Mouse (Mus musculus): ENCODE measurements at regions not wholly inside any gene's neighbourhood (a gene's known extent, or its start where the extent isn't known, plus 50 kb on each side); places are given as distances from the start of the nearest gene placed in this dataset.

- Histone ChIP-seq H3K4me3 (no peak overlapping the region), H3K4me2 (no peak overlapping the region), H3K36me3 (no peaks in the 10 kb centered on the region), H3K9me3 (no peaks in the 10 kb centered on the region), H3K27me3 (no peaks in the 10 kb centered on the region), H3K4me1 (peaks cover 3% of the 10 kb centered on the region; the same call in 1 of the 2 replicates), H3K27ac (no peak overlapping the region), H3K9ac (no peak overlapping the region)
- no peak for ATAC-seq (ENCODE audit: insufficient number of reproducible peaks, low FRiP score, low TSS enrichment, low read depth)
- 49% methylated on average over 1 of the region's 1 CpGs for WGBS
Observed at GRCm38 (mm10) chr9:84258488-84258887, 333.5 kb downstream of the Bckdhb start.

DNA sequence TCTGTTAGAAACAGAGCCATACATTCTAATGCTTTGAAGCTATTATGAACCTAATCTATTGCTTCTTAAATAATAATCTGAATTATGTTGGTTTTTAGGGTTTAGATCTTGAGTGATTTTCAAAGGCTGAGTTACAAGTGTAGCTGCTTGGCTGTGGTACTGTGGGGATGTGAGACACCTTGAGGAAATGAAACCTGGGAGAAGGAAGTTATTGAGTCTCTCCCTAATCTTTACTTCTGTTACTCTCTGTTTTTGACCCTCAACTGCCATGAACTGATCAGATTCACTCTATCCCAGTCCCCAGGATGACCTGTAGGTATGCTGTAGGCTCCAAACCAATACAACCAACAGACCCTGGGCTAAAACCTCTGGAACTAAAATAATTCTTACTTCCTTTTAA, 334.8 kb downstream of the Bckdhb start:
- peaks cover 3% of the 10 kb centered on the region; the same call in 1 of the 2 replicates for H3K4me1 ChIP-seq
- no peak overlapping the region for H3K4me2 ChIP-seq
- no peak for ATAC-seq (ENCODE audit: insufficient number of reproducible peaks, low FRiP score, low TSS enrichment, low read depth)
- no peak overlapping the region for H3K9ac ChIP-seq
- H3K9me3 ChIP-seq: no peaks in the 10 kb centered on the region
- H3K27ac ChIP-seq: no peak overlapping the region
- no peaks in the 10 kb centered on the region for H3K27me3 ChIP-seq
- no peak overlapping the region for H3K4me3 ChIP-seq
- H3K36me3 ChIP-seq: no peaks in the 10 kb centered on the region

- 44% methylated on average over 5 of the region's 5 CpGs for WGBS
- Histone ChIP-seq H3K9ac (no peak overlapping the region), H3K36me3 (no peaks in the 10 kb centered on the region), H3K27me3 (no peaks in the 10 kb centered on the region), H3K4me3 (no peak overlapping the region), H3K4me2 (no peak overlapping the region), H3K9me3 (no peaks in the 10 kb centered on the region), H3K4me1 (peaks cover 3% of the 10 kb centered on the region; the same call in 1 of the 2 replicates), H3K27ac (no peak overlapping the region)
- no peak for ATAC-seq (ENCODE audit: insufficient number of reproducible peaks, low FRiP score, low TSS enrichment, low read depth)
Observed at GRCm38 (mm10) chr9:84262151-84262550, 337.2 kb downstream of the Bckdhb start.

- Histone ChIP-seq H3K36me3 (no peaks in the 10 kb centered on the region), H3K27me3 (no peaks in the 10 kb centered on the region), H3K4me3 (no peak overlapping the region), H3K9me3 (no peaks in the 10 kb centered on the region), H3K27ac (no peak overlapping the region), H3K4me2 (no peak overlapping the region), H3K9ac (no peak overlapping the region), H3K4me1 (no peaks in the 10 kb centered on the region)
- ATAC-seq (ENCODE audit: insufficient number of reproducible peaks, low FRiP score, low TSS enrichment, low read depth): no peak
- WGBS: 78% methylated on average over 7 of the region's 7 CpGs
Observed at GRCm38 (mm10) chr9:84266974-84267373, 342.0 kb downstream of the Bckdhb start.

DNA sequence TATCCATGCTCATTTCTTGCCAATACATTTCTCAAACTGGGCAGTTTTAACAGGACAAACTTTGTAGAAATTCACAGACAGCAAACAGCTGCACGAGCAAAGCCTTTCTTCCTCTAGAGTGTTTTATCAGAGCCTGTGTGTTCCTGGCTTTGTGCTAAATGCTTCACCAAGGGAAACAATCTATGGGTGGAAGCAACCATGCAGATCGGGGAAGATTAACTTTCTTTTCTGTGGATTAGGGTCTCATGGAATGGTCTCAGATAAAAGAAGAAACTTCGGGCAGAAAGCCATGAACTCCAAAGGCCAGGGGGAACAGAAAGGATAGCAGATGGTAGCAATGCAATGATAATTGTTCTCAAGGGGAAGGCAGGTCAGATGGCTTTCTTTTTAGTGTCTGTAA, 349.7 kb downstream of the Bckdhb start:
- Histone ChIP-seq H3K4me1 (no peaks in the 10 kb centered on the region), H3K9me3 (no peaks in the 10 kb centered on the region), H3K9ac (no peak overlapping the region), H3K27ac (no peak overlapping the region), H3K36me3 (no peaks in the 10 kb centered on the region), H3K4me3 (no peak overlapping the region), H3K27me3 (no peaks in the 10 kb centered on the region), H3K4me2 (no peak overlapping the region)
- no peak for ATAC-seq (ENCODE audit: insufficient number of reproducible peaks, low FRiP score, low TSS enrichment, low read depth)
- WGBS: 57% methylated on average over 3 of the region's 3 CpGs

GRCm38 (mm10) chr9:84278295-84278694, 353.4 kb downstream of the Bckdhb start:
- Histone ChIP-seq H3K9me3 (no peaks in the 10 kb centered on the region), H3K4me3 (no peak overlapping the region), H3K4me1 (0 out of 2 replicates have a peak, but pooled peaks cover 3% of the 10 kb centered on the region), H3K27me3 (no peaks in the 10 kb centered on the region), H3K36me3 (no peaks in the 10 kb centered on the region), H3K9ac (no peak overlapping the region), H3K27ac (no peak overlapping the region), H3K4me2 (no peak overlapping the region)
- no peak for ATAC-seq (ENCODE audit: insufficient number of reproducible peaks, low FRiP score, low TSS enrichment, low read depth)
- WGBS: 70% methylated on average over 4 of the region's 4 CpGs

- Histone ChIP-seq H3K9ac (no peak overlapping the region), H3K9me3 (no peaks in the 10 kb centered on the region), H3K27ac (no peak overlapping the region), H3K36me3 (no peaks in the 10 kb centered on the region), H3K4me3 (no peak overlapping the region), H3K4me2 (no peak overlapping the region), H3K4me1 (0 out of 2 replicates have a peak, but pooled peaks cover 3% of the 10 kb centered on the region), H3K27me3 (no peaks in the 10 kb centered on the region)
- WGBS: 22% methylated on average over 1 of the region's 1 CpGs
- no peak for ATAC-seq (ENCODE audit: insufficient number of reproducible peaks, low FRiP score, low TSS enrichment, low read depth)
Observed at GRCm38 (mm10) chr9:84278731-84279130, 353.8 kb downstream of the Bckdhb start.

DNA sequence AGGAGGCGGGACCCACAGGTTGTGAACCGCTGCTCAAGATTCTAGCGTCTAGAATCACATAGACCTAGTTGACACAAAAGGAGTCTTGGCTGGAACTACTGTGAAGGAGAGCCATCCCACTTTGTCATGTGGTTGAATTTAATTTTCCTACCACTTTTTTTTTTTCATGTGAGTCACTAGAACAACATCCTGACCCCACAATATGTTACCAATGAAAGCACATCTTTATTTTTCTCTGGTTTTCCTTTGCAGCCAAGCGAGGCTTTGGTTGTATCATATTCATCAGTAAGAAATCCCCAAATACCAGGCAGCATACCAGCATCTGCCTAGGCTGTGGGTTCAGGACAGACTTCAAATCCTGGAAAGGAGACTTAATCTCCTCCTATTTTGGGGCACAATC, 356.0 kb downstream of the Bckdhb start:
- Histone ChIP-seq H3K4me2 (no peak overlapping the region), H3K9ac (no peak overlapping the region), H3K9me3 (no peaks in the 10 kb centered on the region), H3K4me1 (0 out of 2 replicates have a peak, but pooled peaks cover 3% of the 10 kb centered on the region), H3K4me3 (no peak overlapping the region), H3K27me3 (no peaks in the 10 kb centered on the region), H3K27ac (no peak overlapping the region), H3K36me3 (no peaks in the 10 kb centered on the region)
- no peak for ATAC-seq (ENCODE audit: insufficient number of reproducible peaks, low FRiP score, low TSS enrichment, low read depth)
- WGBS: 88% methylated on average over 4 of the region's 4 CpGs

DNA sequence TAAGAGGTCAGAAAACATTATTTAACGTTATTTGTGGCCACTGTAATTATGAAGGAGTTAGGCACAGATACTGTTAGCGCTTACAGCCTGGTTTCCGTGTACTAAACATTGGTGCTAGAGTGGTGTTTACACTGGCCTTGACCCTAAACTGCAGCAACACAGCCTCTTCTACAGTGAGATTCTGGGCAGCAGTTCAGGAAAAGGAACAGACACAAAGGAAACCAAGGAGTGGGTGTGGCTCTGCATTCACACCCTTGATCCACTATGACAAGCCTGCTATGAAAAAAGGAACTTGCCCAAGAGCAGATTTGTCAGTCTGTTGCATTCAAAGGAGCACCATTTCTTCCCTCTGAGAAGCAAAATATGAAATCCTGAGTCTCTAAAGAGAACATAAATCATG, 356.7 kb downstream of the Bckdhb start:
- no peak overlapping the region for H3K4me2 ChIP-seq
- WGBS: 60% methylated on average over 3 of the region's 3 CpGs
- no peaks in the 10 kb centered on the region for H3K9me3 ChIP-seq
- no peak overlapping the region for H3K9ac ChIP-seq
- ATAC-seq (ENCODE audit: insufficient number of reproducible peaks, low FRiP score, low TSS enrichment, low read depth): no peak
- H3K4me1 ChIP-seq: 0 out of 2 replicates have a peak, but pooled peaks cover 3% of the 10 kb centered on the region
- no peak overlapping the region for H3K4me3 ChIP-seq
- no peaks in the 10 kb centered on the region for H3K27me3 ChIP-seq
- no peaks in the 10 kb centered on the region for H3K36me3 ChIP-seq
- no peak overlapping the region for H3K27ac ChIP-seq

- Histone ChIP-seq H3K4me1 (0 out of 2 replicates have a peak, but pooled peaks cover 3% of the 10 kb centered on the region), H3K4me3 (no peak overlapping the region), H3K36me3 (no peaks in the 10 kb centered on the region), H3K4me2 (no peak overlapping the region), H3K9ac (no peak overlapping the region), H3K27me3 (no peaks in the 10 kb centered on the region), H3K27ac (no peak overlapping the region), H3K9me3 (no peaks in the 10 kb centered on the region)
- ATAC-seq (ENCODE audit: insufficient number of reproducible peaks, low FRiP score, low TSS enrichment, low read depth): no peak
- WGBS: 84% methylated on average over 6 of the region's 6 CpGs
Observed at GRCm38 (mm10) chr9:84283296-84283695, 358.4 kb downstream of the Bckdhb start.

DNA sequence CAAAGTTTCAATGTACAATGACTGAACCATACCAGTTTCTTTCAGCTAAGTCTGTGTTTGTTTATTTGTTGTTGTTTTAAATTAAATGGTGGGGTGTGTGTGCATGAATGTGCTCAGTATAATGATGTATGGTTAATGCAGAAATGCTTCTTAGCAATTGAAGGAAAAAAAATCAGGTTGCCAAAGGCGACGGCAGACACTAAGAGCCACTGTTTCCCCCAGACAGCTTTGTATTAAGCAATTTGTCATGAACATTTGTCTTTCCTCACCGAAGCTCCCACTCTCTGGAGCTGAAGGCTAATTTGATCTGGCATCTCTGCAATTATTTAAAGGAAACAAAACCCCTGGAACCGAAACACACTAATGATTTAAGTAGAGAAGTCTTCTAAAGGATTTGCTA, 360.7 kb downstream of the Bckdhb start:
- Histone ChIP-seq H3K27me3 (no peaks in the 10 kb centered on the region), H3K27ac (no peak overlapping the region), H3K4me2 (no peak overlapping the region), H3K4me1 (0 out of 2 replicates have a peak, but pooled peaks cover 3% of the 10 kb centered on the region), H3K36me3 (no peaks in the 10 kb centered on the region), H3K9ac (no peak overlapping the region), H3K9me3 (no peaks in the 10 kb centered on the region), H3K4me3 (no peak overlapping the region)
- WGBS: 42% methylated on average over 4 of the region's 4 CpGs
- no peak for ATAC-seq (ENCODE audit: insufficient number of reproducible peaks, low FRiP score, low TSS enrichment, low read depth)

DNA sequence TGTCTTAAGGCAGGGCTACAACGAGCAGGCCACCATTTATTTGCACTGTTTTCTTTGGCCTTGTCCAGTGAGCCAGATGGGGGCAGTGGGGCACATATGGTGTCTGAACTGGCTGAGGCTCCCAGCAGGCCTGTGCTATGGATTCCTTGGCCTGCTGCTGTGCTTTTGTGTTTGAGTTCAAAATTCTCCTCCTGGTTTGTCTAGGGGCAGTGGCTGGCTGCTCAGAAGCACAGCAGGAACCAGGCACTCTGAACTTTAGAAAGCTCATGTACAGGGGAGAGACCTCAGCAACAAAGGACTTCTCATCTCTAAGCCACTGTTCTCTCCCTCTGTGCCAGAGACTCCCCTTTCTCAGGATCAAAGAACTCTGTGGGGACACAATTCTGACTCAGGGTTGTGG, 370.9 kb downstream of the Bckdhb start:
- no peaks in the 10 kb centered on the region for H3K36me3 ChIP-seq
- H3K9me3 ChIP-seq: no peaks in the 10 kb centered on the region
- no peak overlapping the region for H3K27ac ChIP-seq
- H3K4me1 ChIP-seq: 0 out of 2 replicates have a peak, but pooled peaks cover 2% of the 10 kb centered on the region
- no peak overlapping the region for H3K4me2 ChIP-seq
- no peak overlapping the region for H3K4me3 ChIP-seq
- WGBS: 46% methylated on average over 1 of the region's 1 CpGs
- no peaks in the 10 kb centered on the region for H3K27me3 ChIP-seq
- no peak for ATAC-seq (ENCODE audit: insufficient number of reproducible peaks, low FRiP score, low TSS enrichment, low read depth)
- no peak overlapping the region for H3K9ac ChIP-seq

GRCm38 (mm10) chr9:84296456-84296855, 371.5 kb downstream of the Bckdhb start:
- Histone ChIP-seq H3K36me3 (no peaks in the 10 kb centered on the region), H3K4me1 (0 out of 2 replicates have a peak, but pooled peaks cover 2% of the 10 kb centered on the region), H3K4me2 (no peak overlapping the region), H3K27ac (no peak overlapping the region), H3K9ac (no peak overlapping the region), H3K27me3 (no peaks in the 10 kb centered on the region), H3K4me3 (no peak overlapping the region), H3K9me3 (no peaks in the 10 kb centered on the region)
- WGBS: 86% methylated on average over 3 of the region's 3 CpGs
- ATAC-seq (ENCODE audit: insufficient number of reproducible peaks, low FRiP score, low TSS enrichment, low read depth): no peak

Data from limb, embryonic 15.5 days (tissue).